Mouse (Mus musculus): ENCODE results near the gene Cacnb2. TPM values are rescaled to one million over a fixed set of nuclear protein-coding genes. Genes with fewer than 3 reads are reported as not detected.

Cacnb2 gene
- polyA plus RNA-seq, 1 experiment from 2014 or later = 1.7 TPM

DNA sequence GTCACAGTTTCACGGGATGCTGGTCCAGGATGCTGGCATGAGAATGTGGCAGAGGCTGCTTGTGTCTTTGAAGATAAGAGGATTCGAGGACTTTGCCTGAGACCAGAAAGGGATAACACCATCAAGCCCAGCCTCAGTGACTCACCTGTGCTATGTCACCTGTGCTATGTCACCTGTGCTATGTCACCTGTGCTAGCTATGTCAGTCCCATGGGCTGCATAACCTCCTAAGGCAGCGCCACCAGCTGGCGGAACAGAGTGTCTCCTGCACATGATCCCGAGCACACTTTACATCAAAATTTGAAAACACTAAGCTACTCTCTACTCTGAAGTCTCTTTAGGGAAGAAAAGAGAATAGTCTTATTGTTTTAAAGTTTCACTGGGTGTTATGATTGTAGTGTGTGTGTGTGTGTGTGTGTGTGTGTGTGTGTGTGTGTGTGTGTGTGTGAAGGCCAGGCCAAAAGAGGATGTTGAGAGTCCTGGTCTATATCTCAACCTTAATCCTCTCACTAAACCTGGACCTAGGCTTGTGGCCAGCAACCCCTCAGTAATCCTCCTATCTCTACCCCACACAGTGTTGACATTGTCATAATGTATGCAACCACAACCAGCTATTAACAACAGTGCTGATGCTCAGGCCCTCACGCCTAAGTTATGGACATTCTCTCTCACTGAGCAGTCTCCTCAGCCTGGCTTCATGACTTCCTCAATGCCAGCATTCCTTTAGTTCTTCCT, 17.4 kb downstream of the Cacnb2 start:
- Histone ChIP-seq H3K27me3 (no peaks in the 10 kb centered on the region), H3K27ac (no peak overlapping the region), H3K4me1 (no peaks in the 10 kb centered on the region), H3K4me2 (no peak overlapping the region), H3K4me3 (replicated peaks) (no peak overlapping the region), H3K36me3 (no peaks in the 10 kb centered on the region), H3K9ac (no peak overlapping the region), H3K9me3 (replicated peaks) (no peaks in the 10 kb centered on the region)
- WGBS = 82% methylated on average over 6 of the region's 6 CpGs
- ATAC-seq (replicated peaks; ENCODE audit: low FRiP score) = no peak

DNA sequence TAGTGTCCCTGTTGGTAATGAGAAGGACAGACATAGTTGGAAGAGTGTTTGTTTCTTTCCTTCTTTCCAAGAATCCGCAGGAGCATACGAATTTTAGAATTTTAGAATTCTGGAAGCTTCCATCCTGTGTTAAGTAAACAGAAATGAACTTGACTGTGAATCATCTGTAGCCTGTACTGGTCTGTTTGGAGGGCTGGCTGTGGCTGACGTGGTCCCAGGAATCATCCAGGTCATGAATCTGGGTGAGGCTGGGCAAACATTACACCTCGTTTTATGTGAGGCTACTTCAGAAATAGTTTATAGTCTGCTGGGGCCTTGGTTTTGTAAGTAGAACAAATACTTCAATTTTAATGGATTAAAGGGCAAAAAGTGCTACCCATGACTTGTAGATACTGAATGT, 18.0 kb downstream of the Cacnb2 start:
- H3K4me2 ChIP-seq = no peak overlapping the region
- 66% methylated on average over 4 of the region's 4 CpGs for WGBS
- H3K4me1 ChIP-seq = no peaks in the 10 kb centered on the region
- no peak overlapping the region for H3K9ac ChIP-seq
- ATAC-seq (replicated peaks; ENCODE audit: low FRiP score) = no peak
- H3K9me3 ChIP-seq (replicated peaks) = no peaks in the 10 kb centered on the region
- H3K27me3 ChIP-seq = no peaks in the 10 kb centered on the region
- H3K36me3 ChIP-seq = no peaks in the 10 kb centered on the region
- H3K27ac ChIP-seq = no peak overlapping the region
- H3K4me3 ChIP-seq (replicated peaks) = no peak overlapping the region

DNA sequence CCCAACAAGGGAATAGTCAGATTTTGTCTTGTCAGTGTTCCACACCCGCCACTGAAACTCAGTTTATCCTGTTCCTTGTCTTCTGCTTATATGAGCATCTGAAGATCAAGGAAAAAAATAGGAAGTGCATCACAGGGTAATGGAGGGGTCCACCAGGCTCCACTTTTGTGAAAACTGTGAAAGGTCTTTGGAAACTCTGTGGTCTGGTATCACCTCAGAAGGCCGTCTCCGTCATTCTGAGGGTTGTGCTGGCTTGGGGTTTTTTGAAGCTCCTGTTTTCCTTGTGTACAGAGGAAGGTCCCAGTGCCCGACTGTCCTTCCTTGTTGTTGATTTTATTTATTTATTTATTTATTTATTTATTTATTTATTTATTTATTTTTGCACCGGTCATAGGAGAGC, 20.9 kb downstream of the Cacnb2 start:
- Histone ChIP-seq H3K4me1 (no peaks in the 10 kb centered on the region), H3K9me3 (replicated peaks) (no peaks in the 10 kb centered on the region), H3K9ac (no peak overlapping the region), H3K27me3 (no peaks in the 10 kb centered on the region), H3K4me3 (replicated peaks) (no peak overlapping the region), H3K27ac (no peak overlapping the region), H3K4me2 (no peak overlapping the region), H3K36me3 (no peaks in the 10 kb centered on the region)
- WGBS = 88% methylated on average over 5 of the region's 5 CpGs
- no peak for ATAC-seq (replicated peaks; ENCODE audit: low FRiP score)

DNA sequence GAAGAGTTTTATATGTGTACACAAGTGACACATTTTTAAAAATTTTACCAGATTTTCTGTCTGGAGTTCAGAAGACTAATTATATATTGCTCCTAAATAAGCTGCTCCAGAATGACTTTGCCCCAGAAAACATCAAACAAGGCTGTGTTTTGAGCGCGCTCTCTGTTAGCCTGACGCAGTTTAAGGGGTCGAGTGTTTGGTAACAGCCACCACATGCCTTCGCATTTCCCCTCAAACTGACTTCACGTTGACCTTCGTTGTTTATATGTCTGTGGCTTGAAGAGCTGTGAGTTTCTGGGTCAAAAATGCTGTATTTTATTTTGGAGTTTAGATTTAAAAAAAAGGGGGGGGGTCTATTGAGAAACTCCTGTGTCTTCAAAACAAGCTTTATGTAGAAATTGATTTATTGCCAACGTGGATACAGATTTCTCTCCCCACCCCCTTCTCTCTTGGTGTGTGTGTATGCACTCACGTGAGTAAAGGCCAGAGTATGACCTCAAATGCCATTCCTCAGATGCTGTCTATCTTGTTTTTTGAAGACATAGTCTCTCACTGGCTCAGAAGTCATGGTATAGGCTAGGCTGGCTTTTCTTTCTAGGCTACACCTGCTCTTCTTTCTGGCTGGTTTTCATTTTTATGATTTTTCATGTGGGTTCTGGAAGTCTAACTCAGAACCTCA, 27.1 kb downstream of the Cacnb2 start:
- ATAC-seq (replicated peaks; ENCODE audit: low FRiP score) = no peak
- WGBS = 60% methylated on average over 9 of the region's 9 CpGs

DNA sequence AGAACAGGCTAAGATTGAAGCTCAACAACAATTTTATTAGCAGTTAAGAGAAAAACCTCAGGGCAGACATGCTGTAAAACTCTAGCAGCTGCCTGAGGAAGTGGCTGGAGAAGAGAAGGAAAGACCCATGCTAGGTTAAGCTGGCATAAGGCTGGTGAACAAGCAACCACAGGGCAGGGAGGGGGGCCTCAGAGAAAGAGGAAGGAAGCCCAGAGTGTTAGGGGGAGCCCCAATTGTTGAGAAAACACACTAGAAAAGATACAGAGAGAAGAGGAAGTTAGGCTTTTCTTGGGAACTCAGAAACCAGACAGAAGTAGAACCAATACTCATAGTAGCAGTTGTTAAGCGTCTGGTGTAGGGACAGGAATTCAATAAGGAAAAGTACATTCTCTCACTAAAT, 28.7 kb downstream of the Cacnb2 start:
- Histone ChIP-seq H3K9ac (no peak overlapping the region), H3K27me3 (no peaks in the 10 kb centered on the region), H3K4me3 (replicated peaks) (no peak overlapping the region), H3K36me3 (no peaks in the 10 kb centered on the region), H3K4me2 (no peak overlapping the region), H3K27ac (no peak overlapping the region), H3K4me1 (no peaks in the 10 kb centered on the region), H3K9me3 (replicated peaks) (no peaks in the 10 kb centered on the region)
- ATAC-seq (replicated peaks; ENCODE audit: low FRiP score) = no peak
- WGBS = 85% methylated on average over 1 of the region's 1 CpGs

More for the DNA sequence above, 27.1 kb downstream of the Cacnb2 start:
- no peak overlapping the region for H3K4me2 ChIP-seq
- no peaks in the 10 kb centered on the region for H3K36me3 ChIP-seq
- no peaks in the 10 kb centered on the region for H3K4me1 ChIP-seq
- H3K9me3 ChIP-seq (replicated peaks) = no peaks in the 10 kb centered on the region
- H3K27me3 ChIP-seq = no peaks in the 10 kb centered on the region
- H3K4me3 ChIP-seq (replicated peaks) = no peak overlapping the region
- H3K27ac ChIP-seq = no peak overlapping the region
- no peak overlapping the region for H3K9ac ChIP-seq

DNA sequence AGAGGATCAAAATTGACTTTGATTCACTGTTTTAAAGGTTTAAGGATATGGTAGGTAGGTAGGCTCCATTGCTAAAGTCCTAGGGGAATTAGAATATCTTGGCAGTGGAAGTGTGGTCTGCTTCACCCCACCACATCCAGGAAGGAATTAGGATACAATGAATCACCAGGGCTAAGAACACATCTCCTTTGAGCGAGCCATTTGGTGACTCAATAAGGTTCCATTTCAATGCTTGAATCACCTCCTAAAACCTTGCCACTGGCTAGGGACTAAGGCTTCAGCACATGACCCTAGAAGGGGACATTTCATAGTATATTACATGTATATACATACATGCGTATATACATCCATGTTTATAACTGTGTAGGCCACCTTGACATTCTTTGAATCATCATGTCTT, 30.3 kb downstream of the Cacnb2 start:
- Histone ChIP-seq H3K36me3 (no peaks in the 10 kb centered on the region), H3K4me3 (replicated peaks) (no peak overlapping the region), H3K9ac (no peak overlapping the region), H3K9me3 (replicated peaks) (no peaks in the 10 kb centered on the region), H3K4me1 (no peaks in the 10 kb centered on the region), H3K4me2 (no peak overlapping the region), H3K27ac (no peak overlapping the region), H3K27me3 (no peaks in the 10 kb centered on the region)
- WGBS = 94% methylated on average over 2 of the region's 2 CpGs
- ATAC-seq (replicated peaks; ENCODE audit: low FRiP score) = no peak

DNA sequence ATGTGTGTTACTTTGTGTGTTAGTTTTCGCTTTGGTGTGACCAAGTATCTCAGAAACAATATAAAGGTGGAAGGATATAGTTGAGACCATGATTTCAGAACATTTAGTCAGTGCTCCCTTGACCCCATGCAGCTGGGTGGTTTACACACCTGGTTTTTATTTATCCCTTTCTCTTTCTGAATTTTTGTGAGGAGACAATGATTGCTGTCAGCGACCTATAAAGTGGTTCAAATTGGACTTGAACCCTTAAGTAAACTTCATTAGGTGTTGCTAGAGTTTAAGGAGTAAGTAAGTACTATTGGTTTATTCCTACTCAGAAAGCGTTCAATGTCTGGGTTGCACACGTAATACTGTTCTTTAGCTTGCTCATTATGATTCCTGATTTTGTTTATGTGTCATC, 36.4 kb downstream of the Cacnb2 start:
- 0 out of 2 replicates have a peak, but pooled peaks cover 2% of the 10 kb centered on the region for H3K4me1 ChIP-seq
- no peak overlapping the region for H3K27ac ChIP-seq
- no peaks in the 10 kb centered on the region for H3K9me3 ChIP-seq (replicated peaks)
- no peak overlapping the region for H3K9ac ChIP-seq
- H3K36me3 ChIP-seq = no peaks in the 10 kb centered on the region
- no peak overlapping the region for H3K4me2 ChIP-seq
- no peak overlapping the region for H3K4me3 ChIP-seq (replicated peaks)
- no peak for ATAC-seq (replicated peaks; ENCODE audit: low FRiP score)
- 81% methylated on average over 4 of the region's 4 CpGs for WGBS
- no peaks in the 10 kb centered on the region for H3K27me3 ChIP-seq

DNA sequence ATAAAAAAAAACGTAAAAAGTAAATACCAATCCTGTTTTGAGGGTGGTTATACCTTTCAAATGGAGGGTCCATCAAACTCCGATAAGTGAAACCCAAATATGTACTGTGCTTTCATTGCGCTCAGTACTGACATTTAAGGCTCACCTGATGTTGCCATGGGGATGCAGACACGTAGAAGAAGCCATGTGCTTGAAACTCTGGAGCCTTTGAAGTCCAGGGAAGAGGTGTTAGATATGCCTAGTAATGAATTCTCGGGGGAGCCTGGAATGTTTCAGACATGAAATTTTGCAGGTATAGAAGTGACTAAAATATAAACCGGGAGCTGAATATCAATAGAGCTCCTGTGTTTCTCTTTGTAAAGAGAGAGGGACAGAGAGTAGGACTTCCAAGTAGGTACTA, 37.0 kb downstream of the Cacnb2 start:
- WGBS = 83% methylated on average over 6 of the region's 6 CpGs
- Histone ChIP-seq H3K4me1 (0 out of 2 replicates have a peak, but pooled peaks cover 2% of the 10 kb centered on the region), H3K9ac (no peak overlapping the region), H3K4me2 (no peak overlapping the region), H3K4me3 (replicated peaks) (no peak overlapping the region), H3K9me3 (replicated peaks) (no peaks in the 10 kb centered on the region), H3K36me3 (no peaks in the 10 kb centered on the region), H3K27ac (no peak overlapping the region), H3K27me3 (no peaks in the 10 kb centered on the region)
- no peak for ATAC-seq (replicated peaks; ENCODE audit: low FRiP score)

DNA sequence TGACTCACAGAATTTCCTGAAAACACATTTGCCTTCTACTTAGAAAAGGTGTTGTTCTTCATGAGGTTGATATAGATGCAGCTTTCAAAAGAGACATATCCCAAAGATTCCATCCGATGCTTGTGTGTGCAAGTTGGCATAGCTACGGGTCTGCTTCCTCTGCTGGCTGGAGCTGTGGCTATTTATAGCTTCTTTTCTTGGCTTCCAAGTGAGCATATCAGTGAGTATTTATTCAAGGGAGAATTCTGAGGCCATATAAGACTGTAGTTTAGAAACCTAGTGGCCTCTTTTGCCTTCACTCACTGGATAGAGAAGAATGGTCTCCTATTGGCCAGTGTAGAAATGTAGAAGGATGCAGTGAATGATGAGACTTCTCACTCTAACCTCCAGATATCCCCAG, 38.2 kb downstream of the Cacnb2 start:
- no peak overlapping the region for H3K9ac ChIP-seq
- H3K4me3 ChIP-seq (replicated peaks) = no peak overlapping the region
- WGBS = 43% methylated on average over 2 of the region's 2 CpGs
- no peak overlapping the region for H3K4me2 ChIP-seq
- no peak for ATAC-seq (replicated peaks; ENCODE audit: low FRiP score)
- no peak overlapping the region for H3K27ac ChIP-seq
- no peaks in the 10 kb centered on the region for H3K27me3 ChIP-seq
- no peaks in the 10 kb centered on the region for H3K36me3 ChIP-seq
- 0 out of 2 replicates have a peak, but pooled peaks cover 2% of the 10 kb centered on the region for H3K4me1 ChIP-seq
- no peaks in the 10 kb centered on the region for H3K9me3 ChIP-seq (replicated peaks)

DNA sequence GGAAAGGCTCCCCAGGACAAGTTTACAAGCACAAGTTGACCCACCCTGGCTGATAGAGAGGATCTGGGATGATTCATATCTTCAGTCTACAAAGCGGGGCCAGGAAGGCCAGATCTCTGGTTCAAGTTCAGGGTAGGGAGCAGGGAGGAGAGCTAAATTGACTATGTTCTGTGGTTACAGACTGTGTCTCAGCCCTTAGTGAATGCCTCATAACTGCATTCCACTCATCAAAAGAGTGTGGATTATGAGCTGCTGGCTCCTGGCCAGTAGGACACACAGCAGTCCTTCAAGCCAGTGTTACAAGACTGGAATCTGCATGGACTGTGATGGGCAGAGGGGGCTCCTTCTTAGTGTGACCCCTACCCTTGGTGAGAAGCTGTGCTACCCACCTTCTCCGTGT, 48.4 kb downstream of the Cacnb2 start:
- no peak overlapping the region for H3K4me3 ChIP-seq (replicated peaks)
- H3K27me3 ChIP-seq = no peaks in the 10 kb centered on the region
- no peaks in the 10 kb centered on the region for H3K9me3 ChIP-seq (replicated peaks)
- no peak overlapping the region for H3K4me2 ChIP-seq
- peaks cover 3% of the 10 kb centered on the region; the same call in 1 of the 2 replicates for H3K4me1 ChIP-seq
- no peak overlapping the region for H3K27ac ChIP-seq
- WGBS = 72% methylated on average over 2 of the region's 2 CpGs
- no peak overlapping the region for H3K9ac ChIP-seq
- H3K36me3 ChIP-seq = no peaks in the 10 kb centered on the region
- peak; percentile 36; the same call in 1 of the 2 replicates for ATAC-seq (replicated peaks; ENCODE audit: low FRiP score)

DNA sequence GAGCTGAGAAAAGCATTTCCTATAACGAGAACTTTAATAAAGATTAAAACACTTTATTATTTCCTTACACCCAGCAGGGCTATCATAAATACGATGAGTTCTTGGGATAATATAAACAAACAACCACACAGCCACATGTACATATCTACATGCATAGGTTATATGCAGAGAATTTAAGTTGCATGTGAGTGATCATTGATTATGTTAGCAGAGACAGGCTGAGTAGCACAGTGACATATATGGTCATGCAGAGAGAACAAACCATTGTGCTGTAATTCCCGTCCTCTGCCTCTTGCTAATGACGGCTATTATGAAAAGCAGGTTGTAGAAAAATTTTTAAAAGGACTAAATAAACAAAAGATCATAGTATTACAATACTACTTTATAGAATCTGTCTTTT, 53.8 kb downstream of the Cacnb2 start:
- Histone ChIP-seq H3K4me3 (replicated peaks) (no peak overlapping the region), H3K36me3 (no peaks in the 10 kb centered on the region), H3K9me3 (replicated peaks) (no peaks in the 10 kb centered on the region), H3K27ac (no peak overlapping the region), H3K9ac (no peak overlapping the region), H3K4me1 (no peaks in the 10 kb centered on the region), H3K27me3 (no peaks in the 10 kb centered on the region), H3K4me2 (no peak overlapping the region)
- ATAC-seq (replicated peaks; ENCODE audit: low FRiP score) = no peak
- 79% methylated on average over 4 of the region's 4 CpGs for WGBS

DNA sequence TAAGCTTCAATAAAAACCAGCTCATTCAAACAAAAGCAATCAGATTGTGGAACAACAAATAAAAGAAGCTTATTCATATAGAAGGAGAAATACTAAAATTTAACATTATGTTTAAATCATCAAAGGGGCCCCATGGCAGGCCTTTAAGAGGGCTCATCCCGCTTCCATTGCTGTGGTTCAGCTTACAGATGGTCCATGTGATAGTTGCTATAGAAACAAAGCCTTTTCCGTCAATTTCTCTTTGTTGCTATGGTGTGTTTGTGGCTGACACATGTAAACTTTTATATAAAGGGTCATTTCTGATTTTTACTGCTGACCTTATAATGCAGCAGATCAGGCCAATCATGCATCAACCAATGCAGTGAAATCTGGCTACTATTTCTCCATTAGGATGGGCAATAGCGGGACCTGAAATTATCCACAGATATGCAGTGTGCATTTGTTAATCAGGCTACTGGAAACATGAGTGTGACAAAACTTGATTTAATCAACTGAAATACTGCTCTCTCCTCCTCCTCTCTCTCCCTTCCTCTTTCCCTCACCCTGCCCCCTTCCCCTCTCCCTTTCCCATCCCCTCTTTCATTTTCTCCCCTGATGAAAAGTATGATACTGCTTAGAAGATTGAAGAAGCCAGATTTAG, 54.4 kb downstream of the Cacnb2 start:
- H3K4me1 ChIP-seq = no peaks in the 10 kb centered on the region
- no peak overlapping the region for H3K4me2 ChIP-seq
- 66% methylated on average over 3 of the region's 3 CpGs for whole genome bisulfite sequencing

More for the DNA sequence above, 54.4 kb downstream of the Cacnb2 start:
- Histone ChIP-seq H3K9me3 (replicated peaks) (no peaks in the 10 kb centered on the region), H3K27ac (no peak overlapping the region), H3K36me3 (no peaks in the 10 kb centered on the region), H3K4me3 (replicated peaks) (no peak overlapping the region), H3K27me3 (no peaks in the 10 kb centered on the region), H3K9ac (no peak overlapping the region)
- no peak for ATAC-seq (replicated peaks; ENCODE audit: low FRiP score)

Data from kidney, embryonic 15.5 days (tissue).